Mouse (Mus musculus) ES-Bruce4 (cell line): ENCODE measurements at regions not wholly inside any gene's neighbourhood (a gene's known extent, or its start where the extent isn't known, plus 50 kb on each side); places are given as distances from the start of the nearest gene placed in this dataset.

ENCODE experiments used
- H3K27ac ChIP-seq: 2 replicates; pipeline ENCODE4 v1.5.1; 2012; ENCODE audit warnings: low read length, inconsistent platforms; ENCODE audit not compliant: insufficient read depth
- H3K27me3 ChIP-seq: 2 replicates; pipeline ENCODE4 v1.6.1; 2012; ENCODE audit warnings: mild to moderate bottlenecking, low read length, inconsistent platforms; ENCODE audit not compliant: control insufficient read depth, poor library complexity, insufficient read depth, severe bottlenecking
- H3K36me3 ChIP-seq: 2 replicates; pipeline ENCODE4 v1.6.1; 2012; ENCODE audit warnings: inconsistent platforms, mild to moderate bottlenecking, low read length, moderate library complexity; ENCODE audit not compliant: control insufficient read depth, poor library complexity, insufficient read depth, severe bottlenecking
- H3K4me1 ChIP-seq: one replicate; pipeline ENCODE4 v1.8.1; 2011; ENCODE audit warnings: low read length; ENCODE audit not compliant: control insufficient read depth, insufficient read depth
- H3K4me3 ChIP-seq: 2 replicates; pipeline ENCODE4 v1.5.1; 2011; ENCODE audit warnings: low read depth, mild to moderate bottlenecking, low read length
- H3K9ac ChIP-seq: 2 replicates; pipeline ENCODE4 v1.6.1; 2012; ENCODE audit warnings: low read depth, mild to moderate bottlenecking, inconsistent platforms; ENCODE audit not compliant: poor library complexity, severe bottlenecking
- H3K9me3 ChIP-seq: replicated peaks from 2 replicates; pipeline ENCODE4 v1.6.1; 2012; ENCODE audit warnings: mild to moderate bottlenecking, low read length, inconsistent platforms; ENCODE audit not compliant: control insufficient read depth, poor library complexity, insufficient read depth, severe bottlenecking
- CTCF ChIP-seq: IDR thresholded peaks from one replicate; pipeline ENCODE4 v1.8.1; 2011; ENCODE audit warnings: low read depth, low read length
- EP300 ChIP-seq: IDR thresholded peaks from 2 replicates; pipeline ENCODE4 v1.6.1; 2011; ENCODE audit warnings: low read depth, low read length; ENCODE audit not compliant: insufficient read depth
- POLR2A ChIP-seq: IDR thresholded peaks from one replicate; pipeline ENCODE4 v1.8.1; 2011; ENCODE audit warnings: low read length; ENCODE audit not compliant: insufficient read depth

DNA sequence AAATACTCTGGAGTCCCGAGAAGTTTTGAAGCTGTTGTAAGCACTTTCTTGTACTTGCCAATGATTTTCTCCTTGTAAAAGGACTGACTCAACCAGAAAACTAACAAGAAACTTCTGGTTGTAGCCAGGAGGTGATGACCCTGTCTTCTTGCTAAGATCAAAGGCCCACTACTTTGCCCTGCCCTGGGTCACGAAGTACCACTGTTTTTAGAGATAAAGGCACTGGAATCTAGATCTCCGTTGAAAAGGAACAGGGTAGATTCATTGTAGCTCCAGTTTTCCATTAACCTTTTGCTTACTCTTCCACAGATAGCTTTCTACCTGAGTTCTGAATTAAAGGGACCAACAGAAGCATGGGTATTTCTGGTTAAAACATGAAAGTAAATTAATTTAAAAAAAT, 339.3 kb upstream of the Robo2 start:
- Histone ChIP-seq H3K9ac (no peak overlapping the region), H3K9me3 (no peaks in the 10 kb centered on the region), H3K4me3 (no peak overlapping the region), H3K27ac (no peak overlapping the region), H3K4me1 (no peaks in the 10 kb centered on the region), H3K27me3 (no peaks in the 10 kb centered on the region), H3K36me3 (no peaks in the 10 kb centered on the region)
- TF ChIP-seq POLR2A, result no peak

DNA sequence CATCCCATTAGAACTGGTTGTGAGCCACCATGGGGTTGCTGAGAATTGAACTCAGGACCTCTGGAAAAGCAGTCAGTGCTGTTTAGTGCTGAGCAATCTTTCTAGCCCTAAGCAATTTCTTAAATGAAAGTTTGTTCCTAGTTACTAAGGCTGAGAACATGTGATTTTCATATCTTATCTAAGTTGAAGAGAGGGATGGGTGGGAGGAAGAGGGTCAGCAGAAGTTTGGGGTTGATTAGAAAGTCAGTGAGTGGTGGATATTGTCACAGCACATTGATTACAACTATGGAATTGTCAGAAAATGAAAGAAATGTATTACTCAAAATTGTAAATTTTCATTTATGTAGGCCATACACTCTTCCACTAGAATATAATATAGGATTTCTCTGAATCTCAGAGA, 337.4 kb upstream of the Robo2 start:
- no peak for TF ChIP-seq POLR2A
- TF ChIP-seq EP300, result no peak
- no peak for TF ChIP-seq CTCF
- Histone ChIP-seq H3K27me3 (no peaks in the 10 kb centered on the region), H3K36me3 (no peaks in the 10 kb centered on the region), H3K4me1 (no peaks in the 10 kb centered on the region), H3K9ac (no peak overlapping the region), H3K27ac (no peak overlapping the region), H3K9me3 (no peaks in the 10 kb centered on the region), H3K4me3 (no peak overlapping the region)

DNA sequence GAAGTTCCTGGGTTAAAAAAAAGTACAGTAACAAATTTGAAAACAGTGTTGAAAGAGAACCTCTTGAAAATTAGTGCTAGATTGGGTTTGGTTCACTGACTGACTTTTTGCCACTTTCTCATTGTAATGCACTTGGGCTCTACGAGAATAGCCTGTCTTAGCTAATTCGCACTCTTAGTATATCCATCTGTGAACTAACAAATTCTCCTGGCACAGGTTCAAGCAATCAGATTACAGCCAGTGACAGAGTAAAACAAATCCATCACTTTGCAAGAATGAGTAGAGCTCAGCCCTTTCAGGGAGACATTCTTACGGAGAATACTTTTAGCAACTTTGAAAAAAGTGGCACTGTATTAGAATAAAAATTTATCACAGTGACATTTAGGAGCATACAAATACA, 331.9 kb upstream of the Robo2 start:
- H3K27me3 ChIP-seq, result no peaks in the 10 kb centered on the region
- no peaks in the 10 kb centered on the region for H3K9me3 ChIP-seq
- no peak overlapping the region for H3K27ac ChIP-seq
- no peak overlapping the region for H3K9ac ChIP-seq
- TF ChIP-seq POLR2A (no peak), EP300 (no peak), CTCF (no peak)
- H3K36me3 ChIP-seq, result no peaks in the 10 kb centered on the region
- no peaks in the 10 kb centered on the region for H3K4me1 ChIP-seq
- H3K4me3 ChIP-seq, result no peak overlapping the region

DNA sequence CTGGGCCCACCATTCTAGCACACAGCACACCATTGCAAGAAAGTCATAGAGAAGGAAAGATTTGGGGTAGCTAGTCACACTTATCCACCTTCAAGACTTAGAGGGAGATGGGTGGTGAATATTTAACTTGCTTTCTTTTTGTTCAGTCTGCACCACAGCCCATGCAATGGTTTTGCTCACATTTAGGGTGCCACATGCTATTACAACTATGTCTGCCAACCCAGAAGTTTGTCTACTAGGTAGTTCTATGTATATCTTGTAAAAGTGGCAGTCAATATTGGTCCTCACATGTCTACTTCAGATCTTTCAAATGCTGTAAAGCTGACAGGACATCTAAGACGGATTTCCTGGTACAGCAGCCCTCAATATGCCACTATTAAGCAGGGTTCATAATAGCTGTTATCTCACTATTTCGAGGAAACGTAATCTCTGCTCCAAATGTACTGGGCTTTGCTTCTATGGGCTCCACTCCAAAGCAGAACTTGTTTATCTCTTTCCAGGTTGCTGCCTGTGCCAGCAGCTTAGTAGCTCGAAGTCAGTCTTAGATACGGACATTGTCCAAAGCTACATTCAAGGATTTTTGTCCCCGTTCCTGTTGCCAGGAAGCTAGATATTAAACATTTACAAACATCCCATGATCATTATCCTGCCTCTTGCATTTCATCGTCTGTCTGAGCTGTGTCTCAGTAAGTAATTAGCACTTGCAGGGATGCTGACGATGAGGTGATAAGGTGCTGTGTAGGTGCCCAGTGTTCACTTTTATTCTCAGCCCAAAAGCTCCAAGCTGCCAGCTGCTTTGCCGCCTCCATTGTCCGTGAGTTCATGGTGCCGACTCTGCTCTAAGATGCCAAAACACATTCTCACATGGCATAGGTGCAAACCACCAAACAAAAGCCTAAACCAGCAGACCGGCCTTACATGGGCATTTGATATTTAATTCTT, 327.8 kb upstream of the Robo2 start:
- Histone ChIP-seq H3K36me3 (no peaks in the 10 kb centered on the region), H3K27me3 (no peaks in the 10 kb centered on the region), H3K4me1 (no peaks in the 10 kb centered on the region), H3K27ac (no peak overlapping the region), H3K4me3 (no peak overlapping the region), H3K9me3 (no peaks in the 10 kb centered on the region), H3K9ac (no peak overlapping the region)
- no peak for TF ChIP-seq POLR2A
- TF ChIP-seq CTCF, result no peak
- TF ChIP-seq EP300, result no peak

DNA sequence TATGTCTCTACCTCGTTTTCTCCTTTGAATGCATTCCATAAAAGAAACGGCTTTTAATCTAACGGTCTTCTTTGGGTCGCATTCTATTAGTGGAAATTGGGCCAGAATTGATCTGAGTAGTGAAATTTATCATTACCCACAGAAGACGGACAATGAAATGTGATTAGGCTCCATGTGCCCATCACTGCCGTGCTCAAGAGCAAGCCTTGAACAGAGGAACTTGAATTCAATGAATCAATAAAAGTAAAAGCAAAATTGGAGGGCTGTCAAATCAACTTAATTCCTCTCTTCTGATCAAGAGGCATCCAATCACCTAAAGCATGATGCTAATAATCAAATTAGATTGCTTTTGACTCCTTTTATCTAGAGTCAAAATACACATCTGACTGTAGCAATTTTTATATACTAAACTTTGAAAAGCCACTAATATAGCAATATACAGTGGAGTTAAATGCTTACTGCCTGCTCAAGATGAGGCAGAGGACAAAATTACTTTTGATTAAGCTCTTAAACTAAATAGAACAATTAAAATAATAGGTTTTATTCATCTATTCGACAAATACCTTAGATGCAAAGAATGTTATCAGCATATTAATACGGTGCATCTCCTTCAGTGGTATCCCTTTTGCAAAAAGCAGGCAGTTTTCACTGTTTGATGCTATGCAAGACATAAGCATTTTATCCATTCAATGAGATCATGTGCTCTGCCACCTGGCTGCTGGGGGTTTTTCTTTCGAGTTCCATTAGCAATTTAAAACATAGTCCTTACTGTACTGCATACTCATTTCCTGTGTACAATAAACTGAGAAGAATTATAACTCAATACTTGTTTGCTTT, 321.5 kb upstream of the Robo2 start:
- no peak overlapping the region for H3K4me3 ChIP-seq
- H3K9me3 ChIP-seq, result no peaks in the 10 kb centered on the region
- no peak overlapping the region for H3K9ac ChIP-seq
- H3K36me3 ChIP-seq, result no peaks in the 10 kb centered on the region
- no peaks in the 10 kb centered on the region for H3K4me1 ChIP-seq
- H3K27me3 ChIP-seq, result no peaks in the 10 kb centered on the region
- no peak overlapping the region for H3K27ac ChIP-seq
- no peak for TF ChIP-seq POLR2A
- no peak for TF ChIP-seq EP300
- TF ChIP-seq CTCF, result no peak

DNA sequence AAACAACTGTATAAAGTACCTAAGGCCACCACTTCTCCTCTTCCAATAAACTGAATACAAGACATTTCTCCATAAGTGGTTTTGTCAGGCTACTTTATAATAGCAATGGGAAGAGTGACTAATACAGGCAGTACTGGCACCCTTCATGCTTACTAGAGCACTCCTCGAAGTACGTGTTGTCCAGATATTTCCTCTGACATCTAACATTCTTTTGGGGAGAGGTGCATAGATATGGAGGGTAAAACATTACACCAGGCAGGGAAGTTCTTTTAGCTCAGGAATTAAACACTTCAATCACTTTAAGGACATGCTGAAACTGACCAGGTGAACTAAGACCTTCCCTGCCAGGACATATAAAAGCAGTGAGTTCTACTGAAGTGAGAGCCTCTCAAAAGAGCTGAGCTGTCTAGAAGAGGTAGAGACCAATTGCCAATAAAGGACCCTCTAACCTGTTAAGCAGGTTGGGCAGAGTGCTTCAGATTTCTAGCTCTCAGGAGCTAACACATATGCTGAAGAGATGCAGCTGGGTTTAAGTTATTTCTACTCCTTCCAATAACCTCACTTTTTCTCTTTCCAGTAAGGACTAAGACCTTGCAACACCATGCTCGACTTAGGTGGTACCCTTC, 318.7 kb upstream of the Robo2 start:
- Histone ChIP-seq H3K27me3 (no peaks in the 10 kb centered on the region), H3K9me3 (no peaks in the 10 kb centered on the region), H3K27ac (no peak overlapping the region), H3K4me1 (no peaks in the 10 kb centered on the region), H3K9ac (no peak overlapping the region), H3K36me3 (no peaks in the 10 kb centered on the region), H3K4me3 (no peak overlapping the region)
- TF ChIP-seq POLR2A, result no peak
- TF ChIP-seq CTCF, result no peak
- TF ChIP-seq EP300, result no peak
